Mouse (Mus musculus): ENCODE results near the gene Ttc39d.

GRCm38 (mm10) chr17:80267065-80267464 lies 59.8 kb downstream of the Ttc39d start:
- TF ChIP-seq CTCF (IDR thresholded peaks at IDR 0.05; ENCODE audit: control insufficient read depth, insufficient read depth, insufficient replicate concordance, low read depth, low read length): no peak
- no peak for TF ChIP-seq POLR2A (IDR thresholded peaks at IDR 0.05; ENCODE audit: control insufficient read depth, low read depth, low read length)

Data from testis, adult 2 months (tissue).